Mouse (Mus musculus): Measurements from ENCODE around the gene Btbd18.

Gene Btbd18

GRCm38 (mm10) chr2:84714422-84714810, 55.5 kb downstream of the Btbd18 start:
- TF ChIP-seq GATA4 (IDR thresholded peaks at IDR 0.05; ENCODE audit: insufficient replicate concordance, low read length): no peak

GRCm38 (mm10) chr2:84714811-84715561, 56.1 kb downstream of the Btbd18 start, which contains the start of gene Zdhhc5:
TSS of gene Zdhhc5 (minus strand) at chr2:84715180.
- 0 out of 2 replicates have a peak, but pooled peaks have one; percentile 22 for TF ChIP-seq GATA4 (IDR thresholded peaks at IDR 0.05; ENCODE audit: insufficient replicate concordance, low read length)

GRCm38 (mm10) chr2:84715562-84716361, 56.9 kb downstream of the Btbd18 start:
- no peak for TF ChIP-seq GATA4 (IDR thresholded peaks at IDR 0.05; ENCODE audit: insufficient replicate concordance, low read length)

DNA sequence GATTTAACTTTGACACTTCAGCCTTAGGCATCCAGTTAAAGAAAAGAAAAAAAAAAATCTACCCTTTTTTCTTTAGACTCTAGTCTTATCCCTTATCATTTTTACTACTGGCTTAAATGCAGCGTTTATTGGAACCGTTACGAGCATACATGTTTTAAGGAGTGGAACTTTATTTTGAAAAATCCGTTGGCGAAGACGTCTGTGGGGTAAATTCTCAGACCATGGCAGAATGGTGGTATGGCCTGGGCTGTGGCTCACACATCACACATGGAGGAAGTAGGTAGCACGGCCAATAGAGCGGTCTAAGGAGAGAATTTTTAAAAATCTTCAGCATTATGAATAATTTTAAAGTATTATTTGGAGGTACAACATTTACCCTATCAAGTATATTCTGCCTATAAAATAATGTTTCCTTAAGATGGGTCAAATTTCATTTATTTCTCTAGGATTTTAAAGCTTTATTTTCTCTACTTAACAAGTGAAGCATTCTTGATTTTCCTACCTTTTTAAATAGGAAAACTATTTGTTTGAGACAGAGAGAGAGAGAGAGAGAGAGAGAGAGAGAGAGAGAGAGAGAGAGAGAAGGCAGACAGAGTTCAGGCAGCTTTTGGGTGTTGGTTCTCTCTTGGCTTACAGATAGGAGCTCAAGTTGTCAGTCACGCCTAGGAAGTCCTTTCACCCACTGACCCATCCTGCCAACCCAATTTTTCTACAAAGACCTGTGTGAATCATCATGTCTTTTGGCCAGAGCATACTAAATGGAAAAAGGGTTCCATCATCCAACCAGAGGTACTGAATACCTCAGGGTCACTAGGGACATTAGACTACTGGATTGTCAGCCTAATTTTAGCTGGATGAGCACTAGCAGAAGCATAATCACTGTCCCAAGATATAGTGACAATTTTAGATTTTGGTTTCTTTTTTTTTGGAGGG, 57.8 kb downstream of the Btbd18 start:
- no peak for TF ChIP-seq GATA4 (IDR thresholded peaks at IDR 0.05; ENCODE audit: insufficient replicate concordance, low read length)

- no peak for TF ChIP-seq GATA4 (IDR thresholded peaks at IDR 0.05; ENCODE audit: insufficient replicate concordance, low read length)
Measured at GRCm38 (mm10) chr2:84717357-84717756, 58.5 kb downstream of the Btbd18 start.

All from liver, adult (tissue).